ENCODE assay signal across 8 mouse cellular contexts in the genomic region with DNA sequence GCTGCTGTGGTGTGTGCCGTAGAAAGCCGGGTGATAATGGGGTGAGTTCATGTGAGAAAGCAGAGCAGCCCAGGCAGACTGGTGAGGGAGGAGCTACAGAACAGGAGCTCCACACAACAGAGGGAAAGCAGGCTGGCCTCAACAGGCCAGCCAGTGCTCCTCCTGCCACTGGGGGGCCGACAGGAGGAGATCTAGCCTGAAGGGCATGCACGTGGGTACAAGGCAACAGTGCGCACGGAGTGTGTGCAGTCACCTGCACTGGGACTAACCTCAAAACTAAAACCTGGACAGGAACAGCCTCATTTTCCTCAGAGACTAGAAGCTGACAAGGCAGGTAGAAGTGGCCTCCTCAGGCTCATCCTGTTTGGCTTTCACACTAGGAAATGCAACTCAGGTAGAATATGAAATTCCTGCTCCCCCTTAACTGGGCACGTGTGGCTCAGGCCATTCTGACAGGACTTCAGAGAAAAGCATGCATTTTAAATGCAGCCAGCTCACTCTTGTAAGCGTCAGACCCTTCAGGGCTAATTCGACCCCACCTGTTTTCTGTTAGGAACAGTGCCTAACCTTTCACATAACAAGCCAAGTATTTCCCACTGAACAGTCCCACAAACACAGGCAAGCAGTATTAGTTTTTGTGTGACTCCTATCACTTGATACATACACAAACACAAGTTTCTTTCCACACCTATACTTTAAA. TPM values are rescaled to one million over a fixed set of nuclear protein-coding genes. Genes with fewer than 3 reads are reported as not detected.
DNase-seq lines count a peak whose midpoint lies in the region; ATAC-seq lines count a peak whose summit lies in the region.

No protein-coding gene starts in this region.

- peak; percentile 32 for DNase-seq in embryo, embryonic 11 days
- DNase-seq in embryo, embryonic 9.5 days (ENCODE audit: extremely low spot score): no peak
- DNase-seq in urinary bladder, postnatal 14 days (ENCODE audit: low spot score): peak; percentile 35
- no peak for DNase-seq in urinary bladder, postnatal 36 days (ENCODE audit: low spot score in 2 of 2)
- DNase-seq in yolk sac, embryonic 10.5 days (ENCODE audit: low spot score): no peak
- no peak for DNase-seq in frontal cortex, postnatal 10 days (ENCODE audit: low spot score in 2 of 2)
- DNase-seq in urinary bladder, adult 18-20 months (ENCODE audit: low spot score in 2 of 2): no peak

- no peak overlapping the region; the same call in 1 of the 2 replicates for H3K27ac ChIP-seq in limb, embryonic 13.5 days

- 0 out of 2 replicates have a peak overlapping the region, but pooled peaks have one; percentile 14 for H3K4me2 ChIP-seq in limb, embryonic 13.5 days (replicated peaks)

- WGBS in limb, embryonic 13.5 days: 16% methylated on average over 9 of the region's 9 CpGs

- no peaks in the 10 kb centered on the region for H3K9me3 ChIP-seq in limb, embryonic 13.5 days

- peaks cover 49% of the 10 kb centered on the region for H3K36me3 ChIP-seq in limb, embryonic 13.5 days

- no peaks in the 10 kb centered on the region for H3K27me3 ChIP-seq in limb, embryonic 13.5 days

- no peak overlapping the region for H3K9ac ChIP-seq in limb, embryonic 13.5 days

- H3K4me3 ChIP-seq in limb, embryonic 13.5 days: no peak overlapping the region

- peaks cover 53% of the 10 kb centered on the region for H3K4me1 ChIP-seq in limb, embryonic 13.5 days

- peak; percentile 35; the same call in 1 of the 2 replicates for ATAC-seq in limb, embryonic 13.5 days (ENCODE audit: low FRiP score, low read depth)

RNA-seq across cellular contexts. Expression of gene Cep68, which starts 5.9 kb away (rescaled TPM):
- 33.3 and 36.8 TPM in 2 replicates for polyA plus RNA-seq in limb, embryonic 13.5 days (2015; fragmentation: Nextera tagmentation; extraction: Ambion mirVana)

RNA-seq across cellular contexts. Expression of gene Rab1a, which starts 42.1 kb away (rescaled TPM):
- polyA plus RNA-seq in limb, embryonic 13.5 days (2015; fragmentation: Nextera tagmentation; extraction: Ambion mirVana): 268 TPM in 2 replicates

Comparison
In these comparisons a context has a peak if more than half of its experiments do, and no peak if none do; other contexts are left out.
1. DNase-seq: peak in embryo, embryonic 11 days (single experiment) and urinary bladder, postnatal 14 days (single experiment); none in embryo, embryonic 9.5 days (single experiment), urinary bladder, postnatal 36 days (0 of 2), yolk sac, embryonic 10.5 days (single experiment), frontal cortex, postnatal 10 days (0 of 2) and urinary bladder, adult 18-20 months (0 of 2).